Mouse (Mus musculus) testis, adult 2 months (tissue): Measurements from ENCODE around the gene Ndufa4l2.

Experiments
- CTCF ChIP-seq: fragments of 200-500 bp; IDR thresholded peaks from 2 replicates; pipeline ENCODE4 v1.5.1; 2012; ENCODE audit warnings: low read depth, mild to moderate bottlenecking, inconsistent platforms, low read length, moderate library complexity; ENCODE audit not compliant: control insufficient read depth, insufficient read depth, insufficient replicate concordance
- POLR2A ChIP-seq: fragments of 200-500 bp; IDR thresholded peaks from 2 replicates; pipeline ENCODE4 v1.6.1; 2012; ENCODE audit warnings: low read depth, mild to moderate bottlenecking, inconsistent platforms, low read length, moderate library complexity; ENCODE audit not compliant: control insufficient read depth

DNA sequence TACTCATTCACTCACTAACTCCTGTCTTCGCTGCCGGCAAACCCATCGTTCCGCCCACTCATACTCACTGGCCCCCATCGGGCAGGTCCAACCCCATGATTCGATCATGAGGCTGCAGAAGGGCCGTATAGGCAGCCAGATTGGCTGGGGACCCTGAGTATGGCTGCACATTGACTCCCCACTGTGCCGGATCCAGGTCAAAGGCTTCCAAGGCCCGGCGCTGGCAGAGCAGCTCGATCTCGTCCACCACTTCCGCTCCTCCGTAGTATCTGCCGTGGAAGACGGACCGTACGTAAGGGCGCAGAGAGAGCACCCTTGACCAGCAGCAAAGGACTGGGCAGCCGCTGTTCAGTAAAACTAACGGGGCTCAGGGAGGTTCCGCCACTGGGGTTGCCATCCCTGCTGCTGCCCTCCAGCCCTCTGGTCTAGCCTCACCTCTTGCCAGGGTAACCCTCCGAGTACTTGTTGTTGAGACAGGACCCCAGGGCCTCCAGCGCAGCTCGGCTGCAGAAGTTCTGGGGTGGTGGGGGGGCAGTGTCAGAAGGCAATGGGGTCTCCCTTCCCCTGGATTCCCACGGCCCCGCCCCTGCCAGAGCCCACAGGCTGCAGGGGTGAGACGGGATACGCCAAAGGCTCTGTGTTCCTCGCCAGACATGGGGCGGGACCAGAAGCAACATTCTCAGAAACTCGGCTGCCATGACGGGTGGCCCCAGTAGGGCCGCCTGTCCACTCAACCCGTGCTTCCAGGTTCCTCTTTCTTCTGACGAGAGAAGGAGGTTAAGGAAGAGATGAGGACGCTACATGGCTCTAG lies 5.3 kb downstream of the Ndufa4l2 start:
- no peak for TF ChIP-seq POLR2A
- TF ChIP-seq CTCF: no peak
